Mouse (Mus musculus) megakaryocyte, embryonic 14.5 days (primary cell): Measurements from ENCODE around the gene Kifc3.

ENCODE experiments used
- FLI1 ChIP-seq: IDR thresholded peaks from 2 replicates; pipeline ENCODE4 v1.6.1; 2012; ENCODE audit warnings: low read length, inconsistent platforms, mixed read lengths
- GATA1 ChIP-seq: IDR thresholded peaks from 3 replicates; pipeline ENCODE4 v1.6.1; 2012; ENCODE audit warnings: mixed read lengths, low read length, inconsistent platforms, borderline replicate concordance

GRCm38 (mm10) chr8:95137201-95137600 lies 65.4 kb downstream of the Kifc3 start:
- TF ChIP-seq GATA1 = no peak
- no peak for TF ChIP-seq FLI1
